Mouse (Mus musculus): ENCODE results near the gene Styk1.
A peak's percentile ranks its signal among the peaks of the same experiment; 100 is the strongest.
"Not testable (repeated sequence)": the region's sequence is repeated elsewhere in the genome, so short reads cannot be mapped to it uniquely, and the experiment has no call there.

Gene Styk1

GRCm38 (mm10) chr6:131290430-131290829 lies 63.0 kb downstream of the Styk1 start:
- DNase-seq: peak; percentile 61

GRCm38 (mm10) chr6:131278160-131278559 lies 75.2 kb downstream of the Styk1 start:
- not testable (repeated sequence) for DNase-seq

GRCm38 (mm10) chr6:131276659-131277058 lies 76.7 kb downstream of the Styk1 start:
- DNase-seq: no peak

GRCm38 (mm10) chr6:131272311-131272710 lies 81.1 kb downstream of the Styk1 start:
- DNase-seq: no peak

- no peak for DNase-seq
Measured at GRCm38 (mm10) chr6:131270312-131270711, 83.1 kb downstream of the Styk1 start.

- no peak for DNase-seq
Measured at GRCm38 (mm10) chr6:131269599-131269998, 83.8 kb downstream of the Styk1 start.

GRCm38 (mm10) chr6:131264175-131264574 lies 89.2 kb downstream of the Styk1 start:
- DNase-seq: no peak

GRCm38 (mm10) chr6:131262778-131263177 lies 90.6 kb downstream of the Styk1 start:
- no peak for DNase-seq

- no peak for DNase-seq
Measured at GRCm38 (mm10) chr6:131262009-131262408, 91.4 kb downstream of the Styk1 start.
